Mouse (Mus musculus) lung, postnatal 0 days (tissue): ENCODE data around the gene Lmna. TPM values are rescaled to one million over a fixed set of nuclear protein-coding genes. Genes with fewer than 3 reads are reported as not detected.

Experiments used
- ATAC-seq: fragments of 200-750 bp; cut with Nextera tagmentation; 2 replicates; pipeline ENCODE4 v1.8.0; 2017; ENCODE audit warnings: moderate library complexity
- DNase-seq: peaks from one replicate; pipeline ENCODE4 v3.0.0-alpha.2; 2016; ENCODE audit warnings: low spot score
- H3K27ac ChIP-seq: fragments of 300-500 bp; sonication (generic); 2 replicates; pipeline ENCODE4 v1.5.1; 2014; ENCODE audit warnings: antibody characterized with exemption, mild to moderate bottlenecking, low read length, mixed read lengths
- H3K27me3 ChIP-seq: fragments of 300-500 bp; sonication (generic); replicated peaks from 2 replicates; pipeline ENCODE4 v1.6.1; 2014; ENCODE audit warnings: low read length, mixed read lengths; ENCODE audit not compliant: insufficient read depth
- H3K36me3 ChIP-seq: fragments of 300-500 bp; sonication (generic); 2 replicates; pipeline ENCODE4 v1.6.1; 2014; ENCODE audit warnings: low read length, mixed read lengths; ENCODE audit not compliant: insufficient read depth
- H3K4me1 ChIP-seq: fragments of 300-500 bp; sonication (generic); 2 replicates; pipeline ENCODE4 v1.6.1; 2014; ENCODE audit warnings: antibody characterized with exemption, low read depth, low read length, mixed read lengths; ENCODE audit not compliant: insufficient read depth
- H3K4me2 ChIP-seq: fragments of 300-500 bp; sonication (generic); replicated peaks from 2 replicates; pipeline ENCODE4 v1.6.1; 2014; ENCODE audit warnings: low read depth, mild to moderate bottlenecking, low read length, moderate library complexity, mixed read lengths
- H3K4me3 ChIP-seq: fragments of 300-500 bp; sonication (generic); 2 replicates; pipeline ENCODE4 v1.5.1; 2014; ENCODE audit warnings: low read depth, low read length
- H3K9ac ChIP-seq: fragments of 300-500 bp; sonication (generic); replicated peaks from 2 replicates; pipeline ENCODE4 v1.6.1; 2014; ENCODE audit warnings: low read depth, mild to moderate bottlenecking
- H3K9me3 ChIP-seq: fragments of 300-500 bp; sonication (generic); 2 replicates; pipeline ENCODE4 v1.6.1; 2016; ENCODE audit warnings: low read length, mixed read lengths
- CTCF ChIP-seq: IDR thresholded peaks from 2 replicates; pipeline ENCODE4 v1.5.1; 2016; ENCODE audit warnings: antibody characterized with exemption, mild to moderate bottlenecking
- EP300 ChIP-seq: IDR thresholded peaks from 2 replicates; pipeline ENCODE4 v1.6.1; 2016; ENCODE audit warnings: antibody characterized with exemption, mild to moderate bottlenecking, control low read depth
- WGBS: fragments of 180-500 bp; shearing (Covaris S2); extraction: QIAGEN DNeasy Blood & Tissue Kit; methylation state at CpG from one replicate; pipeline ENCODE4 v1.1.7; 2014; 5-methylcytosine and 5-hydroxymethylcytosine counted together
- polyA plus RNA-seq: library from polyadenylated mRNA; unstranded; fragments of >200 nt; fragmentation: Nextera tagmentation; extraction: Ambion mirVana; gene quantifications from 2 replicates; pipeline ENCODE4 v1.2.1, GENCODE M21; 2015

Lmna gene
- polyA plus RNA-seq, 1 experiment from 2014 or later, result 216 TPM

DNA sequence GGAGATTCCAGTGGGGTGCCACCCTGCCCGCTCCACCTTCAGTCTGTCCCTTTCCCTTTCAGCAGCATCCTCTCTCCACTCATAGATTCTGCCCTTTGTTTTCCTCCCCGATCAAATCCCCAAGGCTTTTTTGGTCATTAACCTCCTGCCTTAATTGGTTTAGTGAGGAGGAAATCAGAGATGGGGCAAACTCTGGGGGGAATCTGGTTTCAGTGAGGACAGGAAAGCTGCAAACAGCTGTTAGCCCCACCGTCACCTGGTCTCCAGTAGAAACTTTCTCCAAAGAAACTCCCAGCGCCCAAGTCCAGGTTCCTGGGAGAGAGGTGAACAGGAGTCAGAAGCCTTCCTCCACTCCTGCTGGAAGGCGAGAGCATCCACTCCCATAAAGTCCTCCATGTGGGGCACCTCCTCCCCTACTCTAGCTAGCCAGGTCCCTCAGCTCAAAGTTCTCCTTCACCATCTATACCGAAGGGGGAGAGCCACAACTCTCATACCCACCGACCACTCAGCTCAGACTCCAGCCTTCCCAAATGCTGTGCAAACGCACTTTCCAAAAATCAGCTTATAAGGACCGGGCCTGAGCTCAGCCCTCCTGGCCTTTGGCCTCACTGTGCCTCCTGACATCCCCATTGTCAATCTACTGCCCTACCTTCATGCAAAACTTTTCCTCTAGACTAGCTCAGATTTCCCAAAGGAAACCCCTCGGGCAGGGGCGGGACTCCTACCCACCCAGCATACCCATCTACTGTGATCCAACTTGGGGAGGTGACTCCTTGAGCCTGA, 20.5 kb upstream of the Lmna start:
- peak overlapping the region; percentile 98 for H3K4me2 ChIP-seq
- H3K4me1 ChIP-seq, result peaks cover 10% of the 10 kb centered on the region; the same call in 1 of the 2 replicates
- ATAC-seq (no peak), DNase-seq (no peak)
- H3K4me3 ChIP-seq, result no peak overlapping the region
- H3K27me3 ChIP-seq, result no peaks in the 10 kb centered on the region
- H3K9me3 ChIP-seq, result no peaks in the 10 kb centered on the region
- 25% methylated on average over 11 of the region's 11 CpGs for WGBS
- no peaks in the 10 kb centered on the region for H3K36me3 ChIP-seq
- H3K9ac ChIP-seq, result no peak overlapping the region
- no peak overlapping the region for H3K27ac ChIP-seq
- TF ChIP-seq EP300 (no peak), CTCF (no peak)

DNA sequence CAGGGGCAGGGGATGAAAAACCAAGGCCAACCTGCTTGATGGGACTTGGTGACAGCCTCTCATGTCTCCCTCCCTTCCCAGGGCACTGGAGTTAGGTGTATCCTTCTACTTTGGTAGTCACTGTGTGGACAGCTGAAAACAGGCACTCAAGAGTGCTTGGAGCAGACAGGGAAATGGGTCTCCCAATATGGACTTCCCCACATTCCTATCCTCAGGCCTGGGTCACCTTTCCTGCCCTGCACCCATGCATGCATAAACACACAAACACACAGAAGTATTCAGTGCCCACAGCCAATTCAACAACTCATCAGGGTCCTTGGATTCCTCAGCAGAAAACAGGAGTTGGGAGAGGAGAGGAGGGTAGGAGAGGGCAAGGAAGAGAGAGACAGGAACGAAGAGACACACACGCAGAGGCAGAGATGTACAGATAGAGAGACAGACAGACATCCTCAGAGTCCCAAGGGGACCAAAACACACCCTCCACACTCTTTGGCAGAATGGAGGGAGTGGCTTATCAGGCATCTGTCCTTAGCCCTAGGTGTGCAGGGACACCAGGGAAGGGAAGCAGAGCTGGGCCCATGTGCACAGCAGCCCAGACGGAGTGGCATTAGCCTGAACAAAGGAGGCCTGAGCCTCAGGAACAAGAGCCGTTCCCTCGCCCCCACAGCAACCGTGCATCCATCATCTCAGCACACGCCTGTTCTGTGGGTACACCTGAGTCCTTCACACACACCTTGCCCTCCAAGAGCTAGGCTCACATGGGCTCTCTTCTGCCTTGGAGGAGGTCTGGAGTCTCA, 19.6 kb upstream of the Lmna start:
- H3K9ac ChIP-seq, result no peak overlapping the region
- H3K36me3 ChIP-seq, result no peaks in the 10 kb centered on the region
- no peak overlapping the region for H3K4me2 ChIP-seq
- no peak overlapping the region for H3K4me3 ChIP-seq
- WGBS, result 45% methylated on average over 7 of the region's 7 CpGs
- ATAC-seq (no peak), DNase-seq (no peak)
- H3K9me3 ChIP-seq, result no peaks in the 10 kb centered on the region
- no peak overlapping the region for H3K27ac ChIP-seq
- H3K27me3 ChIP-seq, result no peaks in the 10 kb centered on the region
- TF ChIP-seq CTCF, result no peak
- no peak for TF ChIP-seq EP300
- H3K4me1 ChIP-seq, result peaks cover 10% of the 10 kb centered on the region; the same call in 1 of the 2 replicates

DNA sequence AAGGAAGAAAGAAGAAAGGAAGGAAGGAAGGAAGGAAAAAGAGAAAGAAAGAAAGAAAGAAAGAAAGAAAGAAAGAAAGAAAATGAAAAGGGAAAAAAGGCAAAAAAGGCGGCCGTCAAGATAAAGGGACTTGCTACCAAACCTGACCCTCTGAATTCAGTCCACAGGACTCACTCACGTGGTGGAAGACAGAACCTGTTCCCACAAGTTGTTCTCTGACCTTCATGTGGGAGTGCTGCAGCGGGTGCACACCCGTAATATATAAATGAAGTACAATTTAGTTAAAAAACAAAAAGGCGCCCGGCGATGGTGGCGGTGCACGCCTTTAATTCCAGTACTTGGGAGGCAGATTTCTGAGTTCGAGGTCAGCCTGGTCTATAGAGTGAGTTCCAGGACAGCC, 18.9 kb upstream of the Lmna start:
- no peaks in the 10 kb centered on the region for H3K9me3 ChIP-seq
- no peak overlapping the region for H3K27ac ChIP-seq
- WGBS, result 86% methylated on average over 11 of the region's 11 CpGs
- H3K36me3 ChIP-seq, result no peaks in the 10 kb centered on the region
- no peaks in the 10 kb centered on the region for H3K27me3 ChIP-seq
- peaks cover 8% of the 10 kb centered on the region; the same call in 1 of the 2 replicates for H3K4me1 ChIP-seq
- no peak for DNase-seq
- H3K4me3 ChIP-seq, result no peak overlapping the region
- H3K9ac ChIP-seq, result no peak overlapping the region
- TF ChIP-seq CTCF (no peak), EP300 (no peak)
- no peak overlapping the region for H3K4me2 ChIP-seq
- ATAC-seq, result no peak

DNA sequence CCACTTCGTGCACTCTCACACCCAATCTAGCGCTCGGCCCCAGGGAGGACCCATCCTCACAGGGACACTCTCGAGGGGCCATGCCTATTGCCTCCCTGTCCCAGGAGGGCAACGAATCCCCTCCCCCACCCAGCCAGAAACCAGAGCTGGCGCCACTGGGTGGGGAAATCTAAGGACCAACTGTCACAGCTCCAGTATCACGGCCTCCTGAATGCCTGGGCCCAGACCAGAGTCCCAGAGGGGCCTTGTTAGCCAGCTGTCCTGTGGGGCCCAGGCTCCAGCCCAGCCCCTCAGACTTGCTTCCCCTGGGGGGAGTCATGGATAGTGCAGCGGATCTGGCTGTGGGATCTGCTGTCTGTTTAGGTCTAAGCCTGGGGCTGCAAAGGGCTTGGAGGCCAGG, 17.8 kb upstream of the Lmna start:
- Histone ChIP-seq H3K9me3 (no peaks in the 10 kb centered on the region), H3K9ac (no peak overlapping the region), H3K27me3 (no peaks in the 10 kb centered on the region), H3K4me1 (peaks cover 7% of the 10 kb centered on the region; the same call in 1 of the 2 replicates), H3K27ac (no peak overlapping the region), H3K36me3 (no peaks in the 10 kb centered on the region), H3K4me3 (no peak overlapping the region), H3K4me2 (no peak overlapping the region)
- TF ChIP-seq EP300 (no peak), CTCF (no peak)
- ATAC-seq (no peak), DNase-seq (no peak)
- 51% methylated on average over 8 of the region's 8 CpGs for WGBS

DNA sequence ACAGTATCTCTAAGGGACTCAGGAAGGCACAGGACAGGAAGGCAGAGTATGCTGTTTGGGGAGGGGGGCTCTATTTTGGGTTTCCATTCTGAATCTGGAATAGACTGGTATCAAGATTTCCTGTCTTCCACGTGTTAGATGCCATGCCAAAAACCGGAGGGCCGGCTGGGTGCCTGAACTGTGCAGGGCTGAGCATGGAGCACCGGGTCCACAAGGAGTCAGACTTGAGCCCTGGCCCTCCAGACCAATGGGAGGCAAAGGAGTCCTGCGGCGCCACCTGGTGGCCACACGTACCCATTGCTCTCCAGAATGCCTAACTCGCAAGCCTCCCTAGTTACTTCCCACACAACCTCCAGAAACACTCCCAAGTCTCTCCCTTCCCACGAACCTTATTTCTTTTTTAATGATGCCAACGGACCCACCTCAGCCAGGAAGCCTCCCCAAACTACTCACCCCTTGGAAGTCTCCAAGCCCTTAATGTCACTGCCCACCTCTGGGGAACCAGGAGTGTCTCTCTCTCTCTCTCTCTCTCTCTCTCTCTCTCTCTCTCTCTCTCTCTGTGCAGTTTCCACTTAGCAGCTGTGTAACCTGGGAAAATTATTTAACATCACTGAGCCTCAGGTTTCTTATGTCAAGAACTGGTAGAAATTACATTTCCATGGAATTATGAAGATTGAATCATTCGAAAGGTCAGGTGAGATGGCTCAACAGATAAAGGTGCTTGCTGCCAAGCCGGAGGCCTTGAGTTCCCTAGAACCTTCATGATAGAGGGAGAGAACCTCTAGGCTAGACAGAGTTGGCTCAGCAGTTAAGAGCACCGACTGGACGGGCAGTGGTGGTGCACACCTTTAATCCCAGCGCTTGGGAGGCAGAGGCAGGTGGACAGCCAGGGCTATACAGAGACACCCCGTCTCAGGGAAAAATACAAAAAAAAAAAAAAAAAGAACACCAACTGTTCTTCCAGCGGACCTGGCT, 16.7 kb upstream of the Lmna start:
- ATAC-seq (peak; percentile 88), DNase-seq (peak; percentile 96)
- Histone ChIP-seq H3K27ac (no peak overlapping the region), H3K4me3 (no peak overlapping the region), H3K4me1 (peaks cover 7% of the 10 kb centered on the region; the same call in 1 of the 2 replicates), H3K27me3 (no peaks in the 10 kb centered on the region), H3K4me2 (no peak overlapping the region), H3K9ac (no peak overlapping the region; the same call in 1 of the 2 replicates), H3K9me3 (no peaks in the 10 kb centered on the region), H3K36me3 (no peaks in the 10 kb centered on the region)
- TF ChIP-seq CTCF (peak; percentile 100), EP300 (no peak)
- WGBS, result 30% methylated on average over 17 of the region's 17 CpGs
